Mouse (Mus musculus): Measurements from ENCODE around the gene Timm13.
A peak's percentile ranks its signal among the peaks of the same experiment; 100 is the strongest.

The Timm13 gene

GRCm38 (mm10) chr10:80862305-80862704 lies 38.5 kb downstream of the Timm13 start:
- DNase-seq (ENCODE audit: low spot score) = no peak

- DNase-seq (ENCODE audit: low spot score) = no peak
These were observed 42.3 kb downstream of the Timm13 start for GRCm38 (mm10) chr10:80858350-80858935.

- no peak for DNase-seq (ENCODE audit: low spot score)
These were observed 42.9 kb downstream of the Timm13 start for GRCm38 (mm10) chr10:80857848-80858247.

- DNase-seq (ENCODE audit: low spot score) = no peak
These were observed 43.4 kb downstream of the Timm13 start for GRCm38 (mm10) chr10:80857386-80857785.

GRCm38 (mm10) chr10:80856908-80857307 lies 43.9 kb downstream of the Timm13 start:
- no peak for DNase-seq (ENCODE audit: low spot score)

GRCm38 (mm10) chr10:80856267-80856666 lies 44.5 kb downstream of the Timm13 start:
- DNase-seq (ENCODE audit: low spot score) = peak; percentile 73

- DNase-seq (ENCODE audit: low spot score) = no peak
These were observed 45.1 kb downstream of the Timm13 start for GRCm38 (mm10) chr10:80855749-80856073.

- DNase-seq (ENCODE audit: low spot score) = peak; percentile 97
These were observed 45.6 kb downstream of the Timm13 start, which contains the start of the genes Lsm7 and Sppl2b for GRCm38 (mm10) chr10:80854913-80855748. Gene Lsm7, minus strand, starts transcription at chr10:80855209. Gene Sppl2b, plus strand, starts transcription at chr10:80855275.

Data from MN1 (cell line).